Mouse (Mus musculus) olfactory bulb, adult 2 months (tissue): ENCODE results near the gene Hsd17b12.

Experiments
- CTCF ChIP-seq: fragments of 200-500 bp; IDR thresholded peaks from 2 replicates; pipeline ENCODE4 v1.5.1; 2012; ENCODE audit warnings: low read depth, mild to moderate bottlenecking, low read length, moderate library complexity; ENCODE audit not compliant: insufficient read depth
- POLR2A ChIP-seq: fragments of 200-500 bp; IDR thresholded peaks from 2 replicates; pipeline ENCODE4 v1.6.1; 2012; ENCODE audit warnings: mild to moderate bottlenecking, low read depth, low read length, moderate library complexity; ENCODE audit not compliant: insufficient read depth

- TF ChIP-seq POLR2A: no peak
- TF ChIP-seq CTCF: no peak
These were observed at the start of gene Hsd17b12 for GRCm38 (mm10) chr2:94157592-94158519.
